9 mouse cellular contexts compared by ENCODE assay signal in genomic region chr9:57259736-57260135, GRCm38 (mm10). TPM values are rescaled to one million over a fixed set of nuclear protein-coding genes. Genes with fewer than 3 reads are reported as not detected.
A peak's percentile ranks its signal among the peaks of the same experiment; 100 is the strongest.
DNase-seq lines count a peak whose midpoint lies in the region; ATAC-seq and TF ChIP-seq lines count a peak whose summit lies in the region.
"Had no signal": no experiment of that assay in that cellular context is flagged by ENCODE, and none has a peak within 500 bp of the region (broad histone marks: within the 10 kb centered on the region; RNA-seq: fewer than 3 reads in every experiment).

No protein-coding gene starts in this region.

- TF ChIP-seq EP300 in liver, postnatal 0 days (IDR thresholded peaks at IDR 0.05; ENCODE audit: low read depth) = no peak

- peak; percentile 79 for TF ChIP-seq CTCF in E14TG2a.4 (conservative IDR thresholded peaks at IDR 0.05; ENCODE audit: low read length)
- peak; percentile 90 for TF ChIP-seq CTCF in bone marrow macrophage, adult 2 months (IDR thresholded peaks at IDR 0.05; ENCODE audit: low read depth, low read length)
- peak; percentile 100 for TF ChIP-seq CTCF in liver, postnatal 0 days (IDR thresholded peaks at IDR 0.05; ENCODE audit: low read depth)
- peak; percentile 88; the same call in 1 of the 2 replicates for TF ChIP-seq CTCF in thymus, adult 2 months (IDR thresholded peaks at IDR 0.05; ENCODE audit: borderline replicate concordance, control insufficient read depth, extremely low read depth, insufficient read depth, low read length, poor library complexity)

- no peak overlapping the region for H3K27ac ChIP-seq in bone marrow macrophage, adult 2 months (ENCODE audit: insufficient read depth, low read depth, low read length)
- peak overlapping the region; percentile 93; the same call in 1 of the 2 replicates for H3K27ac ChIP-seq in liver, postnatal 0 days (ENCODE audit: low read depth)
- H3K27ac ChIP-seq in thymus, adult 2 months (ENCODE audit: control insufficient read depth, insufficient read depth, low read length) = no peak overlapping the region
- H3K27ac ChIP-seq: neural tube, embryonic 12.5 days had no signal

- TF ChIP-seq POLR2A in bone marrow macrophage, adult 2 months (IDR thresholded peaks at IDR 0.05; ENCODE audit: borderline replicate concordance, low read depth, low read length) = no peak
- TF ChIP-seq POLR2A in thymus, adult 2 months (IDR thresholded peaks at IDR 0.05; ENCODE audit: control insufficient read depth, extremely low read depth, insufficient read depth, low read length, poor library complexity) = no peak

- peaks cover 33% of the 10 kb centered on the region for H3K27me3 ChIP-seq in E14TG2a.4 (ENCODE audit: insufficient read depth, low read length)
- H3K27me3 ChIP-seq in erythroblast, embryonic 14.5 days (ENCODE audit: control insufficient read depth) = peaks cover 3% of the 10 kb centered on the region
- no peaks in the 10 kb centered on the region for H3K27me3 ChIP-seq in liver, postnatal 0 days (ENCODE audit: insufficient read depth, low read length)
- no peaks in the 10 kb centered on the region for H3K27me3 ChIP-seq in thymus, adult 2 months (ENCODE audit: control insufficient read depth, insufficient read depth, low read length)

- peak overlapping the region; percentile 91 for H3K4me2 ChIP-seq in liver, postnatal 0 days (ENCODE audit: low read depth, low read length)
- H3K4me2 ChIP-seq: neural tube, embryonic 12.5 days had no signal

- peaks cover 41% of the 10 kb centered on the region for H3K36me3 ChIP-seq in E14TG2a.4 (ENCODE audit: insufficient read depth, low read length)
- peaks cover 55% of the 10 kb centered on the region for H3K36me3 ChIP-seq in erythroblast, embryonic 14.5 days (ENCODE audit: control insufficient read depth)
- peaks cover 41% of the 10 kb centered on the region for H3K36me3 ChIP-seq in liver, postnatal 0 days (replicated peaks; ENCODE audit: insufficient read depth, low read length)
- peaks cover 37% of the 10 kb centered on the region for H3K36me3 ChIP-seq in thymus, adult 2 months (ENCODE audit: control insufficient read depth, insufficient read depth, low read length)

- WGBS in large intestine, adult 2 months = 1% methylated on average over 3 of the region's 3 CpGs
- WGBS in liver, postnatal 0 days (ENCODE audit: insufficient replicate concordance) = 1% methylated on average over 3 of the region's 3 CpGs
- WGBS in thymus, adult 2 months = 5% methylated on average over 3 of the region's 3 CpGs

- intact Hi-C loops in heart, postnatal 10 days (cut with DNase I) = loop anchor here (1.0 to 5.0 kb wide), 3 partner anchors 91 to 258 kb away; no protein-coding TSS in a partner anchor

- H3K4me1 ChIP-seq in E14TG2a.4 (replicated peaks; ENCODE audit: low read depth, low read length) = peaks cover 79% of the 10 kb centered on the region
- H3K4me1 ChIP-seq in bone marrow macrophage, adult 2 months (ENCODE audit: control insufficient read depth, insufficient read depth, low read length) = peaks cover 34% of the 10 kb centered on the region
- peaks cover 49% of the 10 kb centered on the region for H3K4me1 ChIP-seq in erythroblast, embryonic 14.5 days (ENCODE audit: control insufficient read depth)
- peaks cover 19% of the 10 kb centered on the region for H3K4me1 ChIP-seq in liver, postnatal 0 days (ENCODE audit: insufficient read depth)
- H3K4me1 ChIP-seq in thymus, adult 2 months (replicated peaks; ENCODE audit: control insufficient read depth, insufficient read depth, low read length) = peaks cover 20% of the 10 kb centered on the region

- no peak overlapping the region for H3K9ac ChIP-seq in liver, postnatal 0 days (replicated peaks)

- ATAC-seq in liver, postnatal 0 days = peak; percentile 26

- no peaks in the 10 kb centered on the region for H3K9me3 ChIP-seq in E14TG2a.4 (ENCODE audit: low read length)
- no peaks in the 10 kb centered on the region for H3K9me3 ChIP-seq in erythroblast, embryonic 14.5 days (ENCODE audit: control insufficient read depth, low read length)
- H3K9me3 ChIP-seq in liver, postnatal 0 days (ENCODE audit: low read length) = no peaks in the 10 kb centered on the region
- H3K9me3 ChIP-seq: neural tube, embryonic 12.5 days had no signal

- peak; percentile 94 to 96 for DNase-seq in heart, postnatal 10 days
- DNase-seq in large intestine, adult 2 months (ENCODE audit: low read depth, low spot score) = peak; percentile 82
- DNase-seq in liver, postnatal 0 days = peak; percentile 94
- DNase-seq in ovary, postnatal 10 days (ENCODE audit: low spot score) = peak; percentile 93
- DNase-seq in thymus, adult 2 months = peak; percentile 91

- H3K4me3 ChIP-seq in E14TG2a.4 (replicated peaks; ENCODE audit: low read length) = no peak overlapping the region
- no peak overlapping the region for H3K4me3 ChIP-seq in bone marrow macrophage, adult 2 months (ENCODE audit: insufficient read depth, low read length)
- peak overlapping the region; percentile 90 for H3K4me3 ChIP-seq in erythroblast, embryonic 14.5 days (replicated peaks)
- H3K4me3 ChIP-seq in liver, postnatal 0 days (ENCODE audit: low read depth, low read length) = peak overlapping the region; percentile 81; the same call in 1 of the 2 replicates
- H3K4me3 ChIP-seq in thymus, adult 2 months (ENCODE audit: control insufficient read depth, insufficient read depth, low read length) = no peak overlapping the region
- H3K4me3 ChIP-seq: neural tube, embryonic 12.5 days had no signal

RNA-seq across cellular contexts. Expression of gene 1700017B05Rik, which starts 2.7 kb away (rescaled TPM):
- 16.3 and 17.5 TPM in 2 replicates for polyA plus RNA-seq in bone marrow macrophage, adult 2 months (2012; ENCODE audit: insufficient read depth, insufficient read length, missing spikeins)
- 15.8 and 16.8 TPM in 2 replicates for polyA plus RNA-seq in erythroblast, embryonic 14.5 days (2012)
- 10 to 100 TPM; 21.2 to 21.5 TPM for total RNA-seq in heart, postnatal 10 days (2021)
- 15.9 and 18.8 TPM in 2 replicates for polyA plus RNA-seq in large intestine, adult 2 months (2012; rRNA removed)
- polyA plus RNA-seq in liver, postnatal 0 days (2015; fragmentation: Nextera tagmentation; extraction: Ambion mirVana) = 10.1 and 10.4 TPM in 2 replicates
- 43.5 and 54.4 TPM in 2 replicates for polyA plus RNA-seq in thymus, adult 2 months (2012; rRNA removed)

RNA-seq across cellular contexts. Expression of gene Trcg1, which starts 23.4 kb away (rescaled TPM):
- polyA plus RNA-seq in bone marrow macrophage, adult 2 months (2012; ENCODE audit: insufficient read depth, insufficient read length, missing spikeins) = not detected in 2 replicates
- polyA plus RNA-seq in erythroblast, embryonic 14.5 days (2012) = not detected in 2 replicates
- total RNA-seq in heart, postnatal 10 days (2021) = not detected
- not detected in 2 replicates for polyA plus RNA-seq in large intestine, adult 2 months (2012; rRNA removed)
- polyA plus RNA-seq in liver, postnatal 0 days (2015; fragmentation: Nextera tagmentation; extraction: Ambion mirVana) = not detected in 2 replicates
- 0.03 and 0.06 TPM in 2 replicates for polyA plus RNA-seq in thymus, adult 2 months (2012; rRNA removed)
- polyA plus RNA-seq: neural tube, embryonic 12.5 days had no signal

Comparison
In these comparisons a context has a peak if more than half of its experiments do, and no peak if none do; other contexts are left out.
1. H3K4me3 ChIP-seq: peak in erythroblast, embryonic 14.5 days (single experiment) and liver, postnatal 0 days (single experiment); none in E14TG2a.4 (single experiment), bone marrow macrophage, adult 2 months (single experiment) and thymus, adult 2 months (single experiment).
2. Peak in every context shown above with its lines, with median percentiles within 50 percentile points of each other: CTCF ChIP-seq and DNase-seq.